Mouse (Mus musculus) hindbrain, embryonic 16.5 days (tissue): ENCODE results near the gene Gm11733. TPM values are rescaled to one million over a fixed set of nuclear protein-coding genes. Genes with fewer than 3 reads are reported as not detected.
A peak's percentile ranks its signal among the peaks of the same experiment; 100 is the strongest.

Experiments
- ATAC-seq: fragments of 200-750 bp; cut with Nextera tagmentation; 2 replicates; pipeline ENCODE4 v1.8.0; 2017; ENCODE audit warnings: moderate TSS enrichment, moderate library complexity
- H3K27ac ChIP-seq: fragments of 300-500 bp; sonication (generic); 2 replicates; pipeline ENCODE4 v1.5.1; 2014; ENCODE audit warnings: low read depth, mild to moderate bottlenecking, control low read depth, low read length, moderate library complexity
- H3K27me3 ChIP-seq: fragments of 300-500 bp; sonication (generic); replicated peaks from 2 replicates; pipeline ENCODE4 v1.6.1; 2014; ENCODE audit warnings: low read length; ENCODE audit not compliant: control insufficient read depth, insufficient read depth
- H3K36me3 ChIP-seq: fragments of 300-500 bp; sonication (generic); 2 replicates; pipeline ENCODE4 v1.6.1; 2014; ENCODE audit warnings: mild to moderate bottlenecking, low read length, moderate library complexity, mixed read lengths; ENCODE audit not compliant: control insufficient read depth, insufficient read depth
- H3K4me1 ChIP-seq: fragments of 300-500 bp; sonication (generic); 2 replicates; pipeline ENCODE4 v1.6.1; 2014; ENCODE audit warnings: low read depth, low read length; ENCODE audit not compliant: control insufficient read depth, insufficient read depth
- H3K4me2 ChIP-seq: fragments of 300-500 bp; sonication (generic); 2 replicates; pipeline ENCODE4 v1.6.1; 2014; ENCODE audit warnings: mild to moderate bottlenecking, low read length, control low read depth, moderate library complexity
- H3K4me3 ChIP-seq: fragments of 300-500 bp; sonication (generic); 2 replicates; pipeline ENCODE4 v1.5.1; 2014; ENCODE audit warnings: mild to moderate bottlenecking, low read length, control low read depth, moderate library complexity
- H3K9ac ChIP-seq: fragments of 300-500 bp; sonication (generic); 2 replicates; pipeline ENCODE4 v1.6.1; 2014; ENCODE audit warnings: low read depth, mild to moderate bottlenecking, control low read depth, low read length, moderate library complexity
- H3K9me3 ChIP-seq: fragments of 300-500 bp; sonication (generic); 2 replicates; pipeline ENCODE4 v1.6.1; 2014; ENCODE audit warnings: mild to moderate bottlenecking, low read length, moderate library complexity; ENCODE audit not compliant: control insufficient read depth
- WGBS: fragments of 180-500 bp; shearing (Covaris S2); extraction: QIAGEN DNeasy Blood & Tissue Kit; methylation state at CpG from one replicate; pipeline ENCODE4 v1.1.7; 2014; 5-methylcytosine and 5-hydroxymethylcytosine counted together
- polyA plus RNA-seq: library from polyadenylated mRNA; unstranded; fragments of >200 nt; fragmentation: Nextera tagmentation; extraction: Ambion mirVana; gene quantifications from 2 replicates; pipeline ENCODE4 v1.2.1, GENCODE M21; 2015

Gene Gm11733
- polyA plus RNA-seq, 1 experiment from 2014 or later = 0.06 TPM

- peaks cover 36% of the 10 kb centered on the region for H3K4me1 ChIP-seq
- WGBS = 41% methylated on average over 13 of the region's 13 CpGs
- ATAC-seq = no peak
- H3K27ac ChIP-seq = peak overlapping the region; percentile 69; the same call in 1 of the 2 replicates
- H3K4me3 ChIP-seq = no peak overlapping the region
- H3K36me3 ChIP-seq = no peaks in the 10 kb centered on the region
- no peaks in the 10 kb centered on the region for H3K9me3 ChIP-seq
- no peaks in the 10 kb centered on the region for H3K27me3 ChIP-seq
- no peak overlapping the region for H3K9ac ChIP-seq
- no peak overlapping the region for H3K4me2 ChIP-seq
Measured at GRCm38 (mm10) chr11:117521906-117522780, 38.0 kb downstream of the Gm11733 start.

- H3K27me3 ChIP-seq = no peaks in the 10 kb centered on the region
- ATAC-seq = peak; percentile 90
- peak overlapping the region; percentile 38 for H3K9ac ChIP-seq
- 30% methylated on average over 16 of the region's 16 CpGs for WGBS
- H3K27ac ChIP-seq = peak overlapping the region; percentile 69
- no peaks in the 10 kb centered on the region for H3K9me3 ChIP-seq
- H3K36me3 ChIP-seq = no peaks in the 10 kb centered on the region
- H3K4me1 ChIP-seq = peaks cover 36% of the 10 kb centered on the region
- no peak overlapping the region for H3K4me3 ChIP-seq
- H3K4me2 ChIP-seq = peak overlapping the region; percentile 32
Measured at GRCm38 (mm10) chr11:117522879-117523519, 38.8 kb downstream of the Gm11733 start.

GRCm38 (mm10) chr11:117525606-117526349 is 41.6 kb downstream of the Gm11733 start:
- no peaks in the 10 kb centered on the region for H3K9me3 ChIP-seq
- peaks cover 36% of the 10 kb centered on the region for H3K4me1 ChIP-seq
- H3K27ac ChIP-seq = peak overlapping the region; percentile 19
- H3K27me3 ChIP-seq = no peaks in the 10 kb centered on the region
- no peak overlapping the region for H3K4me3 ChIP-seq
- ATAC-seq = no peak
- H3K4me2 ChIP-seq = peak overlapping the region; percentile 16; the same call in 1 of the 2 replicates
- 18% methylated on average over 16 of the region's 18 CpGs for WGBS
- no peaks in the 10 kb centered on the region for H3K36me3 ChIP-seq
- H3K9ac ChIP-seq = peak overlapping the region; percentile 41; the same call in 1 of the 2 replicates

DNA sequence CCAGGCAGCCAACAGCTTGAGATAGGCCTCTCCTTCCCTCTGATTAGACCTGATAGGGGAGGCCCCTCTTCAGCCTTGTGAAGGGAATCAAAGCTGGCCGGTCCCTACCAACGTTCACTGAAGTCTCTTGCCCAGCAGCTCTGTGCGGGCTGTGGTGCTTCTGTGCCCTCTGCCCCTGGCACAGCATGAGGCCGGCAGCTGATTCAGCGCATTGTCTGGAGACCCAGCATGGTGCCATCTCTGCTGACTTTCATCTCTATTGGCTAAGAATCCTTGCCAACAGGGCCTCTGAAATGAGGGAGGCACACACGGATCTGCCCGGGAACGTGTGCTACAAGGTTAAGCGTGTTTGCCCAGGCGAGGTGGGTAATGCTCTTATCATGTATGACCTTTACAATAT is 48.2 kb downstream of the Gm11733 start:
- 18% methylated on average over 10 of the region's 10 CpGs for WGBS
- ATAC-seq = no peak
- Histone ChIP-seq H3K9me3 (no peaks in the 10 kb centered on the region), H3K4me3 (no peak overlapping the region), H3K9ac (no peak overlapping the region), H3K36me3 (no peaks in the 10 kb centered on the region), H3K4me2 (no peak overlapping the region), H3K27me3 (no peaks in the 10 kb centered on the region), H3K27ac (no peak overlapping the region), H3K4me1 (peaks cover 11% of the 10 kb centered on the region)

DNA sequence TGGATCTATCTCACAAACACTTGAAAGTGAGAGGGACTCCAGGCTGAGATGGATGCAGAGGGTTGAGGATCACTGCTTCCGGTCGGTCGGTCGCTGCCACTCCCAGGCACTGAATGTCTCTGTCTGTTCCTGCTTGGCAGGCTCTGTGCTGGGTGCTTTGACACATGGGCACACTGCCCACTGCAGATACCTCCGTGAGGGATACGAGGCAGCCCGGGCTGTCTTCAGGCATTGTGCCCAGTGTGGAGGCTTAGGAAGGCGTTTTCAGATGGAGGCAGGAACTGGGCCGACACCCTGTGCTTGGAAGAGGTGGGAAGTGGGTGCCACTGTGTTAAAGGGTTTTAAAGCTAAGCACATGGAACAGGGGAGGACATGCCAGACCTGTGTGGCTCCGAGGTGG is 50.7 kb downstream of the Gm11733 start:
- Histone ChIP-seq H3K27ac (no peak overlapping the region), H3K4me2 (no peak overlapping the region), H3K36me3 (no peaks in the 10 kb centered on the region), H3K4me1 (peaks cover 18% of the 10 kb centered on the region), H3K9me3 (no peaks in the 10 kb centered on the region), H3K27me3 (no peaks in the 10 kb centered on the region), H3K4me3 (no peak overlapping the region), H3K9ac (no peak overlapping the region)
- 52% methylated on average over 10 of the region's 10 CpGs for WGBS
- peak; percentile 30 for ATAC-seq

- Histone ChIP-seq H3K27me3 (no peaks in the 10 kb centered on the region), H3K4me2 (no peak overlapping the region), H3K27ac (no peak overlapping the region), H3K9ac (no peak overlapping the region), H3K4me3 (no peak overlapping the region), H3K4me1 (peaks cover 24% of the 10 kb centered on the region), H3K36me3 (no peaks in the 10 kb centered on the region), H3K9me3 (no peaks in the 10 kb centered on the region)
- ATAC-seq = no peak
- WGBS = 47% methylated on average over 9 of the region's 9 CpGs
Measured at GRCm38 (mm10) chr11:117535491-117536304, 51.5 kb downstream of the Gm11733 start.

DNA sequence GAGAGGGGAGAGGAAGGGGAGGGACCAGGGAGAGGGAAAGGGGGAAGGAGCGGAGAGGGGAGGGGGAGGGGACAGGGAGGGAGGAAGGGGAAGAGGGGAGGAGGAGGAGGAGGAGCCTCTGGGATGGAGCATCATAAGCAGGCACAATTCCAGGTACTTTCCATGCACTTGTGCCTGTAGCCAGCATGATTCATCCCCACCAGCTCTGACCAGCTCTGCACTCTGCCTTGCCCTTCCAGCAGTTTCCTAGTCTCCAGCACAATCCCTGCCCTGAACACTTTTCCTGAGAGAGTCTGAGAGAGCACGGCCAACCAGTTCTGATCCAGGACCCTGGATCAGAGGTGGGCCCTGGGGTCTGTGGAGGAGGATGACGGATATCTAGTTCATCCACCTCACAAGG is 52.4 kb downstream of the Gm11733 start:
- Histone ChIP-seq H3K27ac (no peak overlapping the region), H3K9ac (no peak overlapping the region)

More for the DNA sequence above, 52.4 kb downstream of the Gm11733 start:
- no peak for ATAC-seq
- H3K4me2 ChIP-seq = no peak overlapping the region
- no peak overlapping the region for H3K4me3 ChIP-seq
- H3K4me1 ChIP-seq = peaks cover 33% of the 10 kb centered on the region
- H3K36me3 ChIP-seq = no peaks in the 10 kb centered on the region
- H3K9me3 ChIP-seq = no peaks in the 10 kb centered on the region
- WGBS = 53% methylated on average over 3 of the region's 3 CpGs
- H3K27me3 ChIP-seq = no peaks in the 10 kb centered on the region
